Mouse (Mus musculus) megakaryocyte, embryonic 14.5 days (primary cell): ENCODE results near the gene Apoa1.

Source experiments
- FLI1 ChIP-seq: IDR thresholded peaks from 2 replicates; pipeline ENCODE4 v1.6.1; 2012; ENCODE audit warnings: low read length, inconsistent platforms, mixed read lengths
- GATA1 ChIP-seq: IDR thresholded peaks from 3 replicates; pipeline ENCODE4 v1.6.1; 2012; ENCODE audit warnings: mixed read lengths, low read length, inconsistent platforms, borderline replicate concordance

GRCm38 (mm10) chr9:46270782-46271181, 42.4 kb downstream of the Apoa1 start:
- TF ChIP-seq GATA1 = no peak
- no peak for TF ChIP-seq FLI1
